Mouse (Mus musculus): ENCODE data around the gene Coro7. TPM values are rescaled to one million over a fixed set of nuclear protein-coding genes. Genes with fewer than 3 reads are reported as not detected.
A peak's percentile ranks its signal among the peaks of the same experiment; 100 is the strongest.

Coro7 gene
- total RNA-seq, 4 experiments from 2014 or later, result 11.7 to 15.1 (median 14.0) TPM

DNA sequence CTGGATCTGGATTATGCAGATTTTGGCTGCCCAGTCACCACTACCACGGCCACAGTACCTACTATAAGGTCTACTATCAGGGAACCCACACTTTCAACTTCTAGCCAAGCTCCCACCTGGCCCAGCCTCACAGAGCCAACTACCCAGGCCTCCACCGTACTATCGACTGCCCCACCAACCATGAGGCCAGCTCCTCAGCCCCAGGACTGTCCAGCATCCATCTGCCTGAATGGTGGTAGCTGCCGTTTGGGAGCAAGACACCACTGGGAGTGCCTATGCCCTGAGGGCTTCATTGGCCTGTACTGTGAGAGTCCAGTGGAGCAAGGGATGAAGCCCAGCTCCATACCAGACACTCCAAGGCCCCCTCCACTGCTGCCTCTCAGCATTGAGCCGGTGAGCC is 30.4 kb downstream of the Coro7 start:
- DNase-seq (ENCODE audit: low spot score in 2 of 2), result no peak

DNA sequence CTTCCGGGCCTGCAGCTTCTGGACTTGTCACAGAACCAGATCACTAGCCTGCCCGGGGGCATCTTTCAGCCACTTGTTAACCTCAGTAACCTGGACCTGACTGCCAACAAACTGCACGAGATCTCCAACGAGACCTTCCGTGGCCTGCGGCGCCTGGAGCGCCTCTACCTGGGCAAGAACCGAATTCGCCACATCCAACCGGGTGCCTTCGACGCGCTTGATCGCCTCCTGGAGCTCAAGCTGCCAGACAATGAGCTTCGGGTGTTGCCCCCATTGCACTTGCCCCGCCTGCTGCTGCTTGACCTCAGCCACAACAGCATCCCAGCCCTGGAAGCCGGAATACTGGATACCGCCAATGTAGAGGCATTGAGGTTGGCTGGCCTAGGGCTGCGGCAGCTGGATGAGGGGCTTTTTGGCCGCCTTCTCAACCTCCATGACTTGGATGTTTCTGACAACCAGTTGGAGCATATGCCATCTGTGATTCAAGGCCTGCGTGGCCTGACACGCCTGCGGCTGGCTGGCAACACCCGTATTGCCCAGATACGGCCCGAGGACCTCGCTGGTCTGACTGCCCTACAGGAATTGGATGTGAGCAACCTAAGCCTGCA is 31.1 kb downstream of the Coro7 start:
- DNase-seq (ENCODE audit: low spot score in 2 of 2), result no peak

- peak in 1 of 2 experiments; percentile 59 for DNase-seq (ENCODE audit: low spot score in 2 of 2)
Measured at GRCm38 (mm10) chr16:4647651-4648141, 31.9 kb downstream of the Coro7 start.

GRCm38 (mm10) chr16:4646831-4647230 is 32.7 kb downstream of the Coro7 start:
- DNase-seq (ENCODE audit: low spot score in 2 of 2), result no peak

DNA sequence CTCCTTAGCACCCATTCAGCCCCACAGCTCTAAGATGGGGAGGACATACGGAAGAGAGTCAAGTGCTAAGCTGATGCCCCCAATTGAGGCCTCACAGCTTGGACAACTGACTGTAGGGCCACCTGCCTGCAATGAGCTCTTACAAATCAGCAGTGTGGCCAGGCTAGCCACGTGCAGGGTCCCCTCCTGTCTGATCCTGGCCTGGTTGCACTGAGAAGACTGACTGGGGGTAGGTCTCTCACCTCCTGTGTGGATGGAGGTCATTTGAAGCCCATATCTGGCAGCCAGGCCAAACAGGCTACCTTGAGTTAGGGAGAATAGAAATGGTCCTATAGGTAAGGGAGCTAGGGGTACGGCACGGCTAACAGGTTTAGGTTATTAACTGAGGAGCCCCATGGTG is 33.7 kb downstream of the Coro7 start:
- no peak for DNase-seq (ENCODE audit: low spot score in 2 of 2)

- peak; percentile 85 to 88 for DNase-seq (ENCODE audit: low spot score in 2 of 2)
Measured at GRCm38 (mm10) chr16:4643670-4644419, 35.7 kb downstream of the Coro7 start.

GRCm38 (mm10) chr16:4642937-4643336 is 36.6 kb downstream of the Coro7 start:
- DNase-seq (ENCODE audit: low spot score in 2 of 2), result no peak

DNA sequence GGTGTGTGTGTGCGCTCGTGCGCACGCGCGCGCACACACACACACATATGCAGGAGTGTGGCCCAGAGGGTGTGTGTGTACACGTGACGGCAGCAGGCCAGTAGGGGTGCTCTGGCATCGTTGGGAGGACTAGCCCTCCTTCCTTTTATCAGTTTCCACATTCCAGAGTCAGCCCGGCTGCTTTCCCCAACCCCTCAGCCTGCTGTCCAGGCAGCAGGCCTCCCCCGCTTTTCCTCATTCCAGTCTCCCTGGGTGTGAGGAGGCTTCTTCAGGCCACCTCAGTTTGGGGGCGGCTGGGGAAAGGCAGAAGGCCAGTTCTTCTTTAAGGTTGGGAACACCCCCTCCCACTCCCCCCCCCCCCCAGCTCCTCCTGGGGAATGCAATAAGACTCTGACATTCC is 37.4 kb downstream of the Coro7 start:
- peak in 1 of 2 experiments; percentile 23 for DNase-seq (ENCODE audit: low spot score in 2 of 2)

DNA sequence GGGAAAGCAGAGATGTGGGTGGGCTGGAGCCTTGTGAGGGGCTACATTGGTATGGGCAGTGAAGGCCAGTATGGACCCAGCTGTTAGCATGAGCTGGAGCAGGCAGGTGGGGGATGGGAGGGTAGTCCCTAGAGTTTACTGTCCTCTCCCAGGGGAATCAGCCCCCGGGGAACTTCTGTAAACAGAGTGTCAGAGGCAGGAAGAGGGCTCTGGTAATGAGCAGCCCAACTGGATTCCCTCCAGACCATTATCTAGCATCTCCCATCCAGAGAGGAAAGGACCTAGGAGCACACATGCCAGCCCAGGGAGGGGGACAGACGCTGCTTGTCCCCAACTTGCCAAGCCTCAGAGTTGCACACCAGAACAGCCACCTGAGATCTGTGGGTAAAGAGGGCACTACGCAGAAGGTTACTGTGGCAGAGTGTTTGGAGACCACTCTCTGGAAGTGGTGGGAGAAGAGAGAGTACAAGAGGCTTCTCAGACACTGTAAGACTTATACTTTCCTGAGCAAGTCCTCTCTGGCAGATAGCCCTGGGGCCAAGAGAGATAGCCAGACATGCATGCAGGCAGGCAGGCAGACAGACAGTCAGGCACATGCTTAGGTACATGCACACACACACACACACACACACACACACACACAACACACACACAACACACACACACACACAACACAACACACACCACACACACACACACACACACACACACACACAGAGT is 38.3 kb downstream of the Coro7 start:
- no peak for DNase-seq (ENCODE audit: low spot score in 2 of 2)

DNA sequence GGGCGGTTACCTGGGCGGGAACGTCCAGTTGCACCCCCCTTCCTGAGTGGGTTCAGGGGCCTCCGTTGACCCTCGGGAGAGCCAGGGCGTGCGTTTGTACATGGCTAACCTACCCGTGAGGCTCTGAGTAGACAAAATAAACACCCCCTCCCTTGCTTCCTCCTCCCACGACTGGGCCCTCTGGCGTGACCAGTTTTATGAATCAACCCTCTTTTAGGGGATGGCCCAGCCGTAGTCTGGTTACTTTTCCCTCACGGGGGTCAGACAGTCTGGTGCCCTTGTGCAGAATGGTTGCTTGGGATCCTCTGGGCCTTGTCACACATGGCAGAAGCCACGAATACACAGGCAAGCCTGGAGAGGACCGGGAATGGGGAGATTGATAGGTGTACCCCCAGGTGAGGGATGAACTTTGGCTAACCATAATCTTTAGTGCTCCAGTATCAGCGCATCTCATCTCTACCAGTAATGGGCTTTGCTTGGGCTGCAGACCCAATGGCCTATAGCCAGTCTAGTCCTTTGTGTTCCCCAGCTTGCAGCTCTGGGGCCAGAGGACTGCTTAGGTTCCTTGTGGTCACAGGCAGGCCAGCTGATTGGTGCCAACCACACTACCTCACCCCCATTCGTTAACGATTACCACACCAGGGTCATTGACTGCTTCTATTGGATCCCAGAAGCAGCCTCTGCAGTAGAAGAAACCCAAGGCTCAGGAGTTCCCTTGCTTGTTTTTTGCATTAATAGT is 39.1 kb downstream of the Coro7 start:
- DNase-seq (ENCODE audit: low spot score in 2 of 2), result no peak

DNA sequence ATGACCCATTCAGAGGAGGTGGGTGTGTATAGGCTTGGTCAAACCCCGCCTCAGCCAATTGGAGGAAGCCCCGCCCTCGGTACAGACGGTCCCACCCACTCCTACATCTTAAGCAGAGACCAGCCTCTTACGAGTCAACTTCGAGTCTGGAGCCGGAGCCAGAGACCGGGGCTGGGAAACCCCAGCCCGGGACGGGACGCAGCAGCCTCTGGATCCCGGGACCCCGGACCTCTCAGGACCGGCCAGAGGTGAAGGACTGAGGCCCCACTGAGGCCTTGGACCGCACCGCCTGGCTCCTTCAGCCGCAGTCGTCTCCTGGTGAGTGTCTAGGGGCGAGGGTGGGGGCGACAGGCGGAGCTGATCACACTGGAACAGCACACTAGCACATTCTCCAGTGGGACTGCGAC is 39.7 kb downstream of the Coro7 start, which contains the start of the genes Vasn and Dnaja3:
Gene Vasn (plus strand): TSS at position 111 of the 407 bp plus-strand sequence.
Gene Dnaja3 (plus strand): TSS at position 159 of the 407 bp plus-strand sequence.
- peak; percentile 85 to 87 for DNase-seq (ENCODE audit: low spot score in 2 of 2)

DNA sequence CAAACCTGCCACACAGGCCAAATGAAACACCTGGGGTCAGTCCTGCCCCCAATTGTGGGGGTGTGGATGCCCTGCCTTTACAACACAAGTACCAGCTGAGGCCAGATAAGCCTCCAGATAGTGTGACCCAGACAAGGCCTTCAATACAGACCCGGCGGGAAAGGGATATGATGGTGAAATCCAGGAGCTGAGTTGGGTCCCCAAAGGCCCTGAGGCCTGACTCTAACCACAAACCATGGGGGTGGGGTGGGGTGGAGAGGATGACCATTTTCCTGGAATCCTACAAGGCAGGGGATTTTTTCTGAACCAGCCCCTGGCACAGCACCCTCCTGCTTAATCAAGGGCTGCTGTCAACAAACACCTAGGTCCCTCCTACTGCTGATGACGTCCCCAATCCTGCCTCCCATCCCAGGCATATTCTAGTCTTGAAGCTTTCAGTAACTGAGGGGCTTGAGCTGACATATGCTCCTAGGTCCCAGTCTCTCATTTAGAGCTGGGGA is 40.6 kb downstream of the Coro7 start:
- DNase-seq (ENCODE audit: low spot score in 2 of 2), result no peak

GRCm38 (mm10) chr16:4635760-4636159 is 43.8 kb downstream of the Coro7 start:
- DNase-seq (ENCODE audit: low spot score in 2 of 2), result no peak

DNA sequence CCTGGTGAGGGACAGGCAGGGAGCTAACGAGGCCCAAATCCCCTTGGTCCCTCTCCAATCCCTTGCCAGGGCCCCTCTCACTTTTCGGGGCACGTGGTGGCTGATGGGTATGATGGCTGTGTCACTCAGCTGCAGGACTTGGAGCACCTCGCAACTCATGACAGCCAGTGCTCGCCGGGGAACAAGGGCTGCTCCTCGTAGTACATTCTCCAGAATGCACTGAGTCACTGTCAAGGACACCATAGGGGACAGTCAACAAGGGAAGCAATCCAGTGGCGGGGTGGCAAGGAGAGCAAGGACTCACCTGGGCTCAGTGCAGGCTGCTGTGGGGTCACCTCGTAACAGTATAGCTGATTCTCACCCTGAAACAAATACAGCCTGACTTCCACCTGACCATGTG is 44.9 kb downstream of the Coro7 start:
- DNase-seq (ENCODE audit: low spot score in 2 of 2), result no peak

DNA sequence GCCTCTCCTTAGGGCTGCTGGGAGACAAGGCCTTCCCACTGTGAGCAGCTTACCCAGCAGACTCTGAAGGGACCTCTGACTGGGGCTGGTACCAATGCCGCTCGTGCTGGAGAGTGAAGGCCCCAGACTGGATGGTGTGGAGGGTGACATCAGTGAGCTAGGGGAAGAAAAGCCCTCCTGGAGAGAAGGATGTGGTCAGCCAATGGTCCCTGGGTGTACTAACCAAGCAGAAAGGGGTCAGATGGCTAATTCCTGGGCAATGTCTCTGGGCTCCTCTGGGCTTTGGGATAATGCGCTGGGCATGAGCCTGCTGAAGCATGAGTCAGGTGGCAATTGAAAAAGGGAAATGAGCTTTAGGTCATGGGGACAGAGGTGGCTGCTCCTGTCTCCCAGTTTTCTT is 45.9 kb downstream of the Coro7 start:
- DNase-seq (ENCODE audit: low spot score in 2 of 2), result no peak

DNA sequence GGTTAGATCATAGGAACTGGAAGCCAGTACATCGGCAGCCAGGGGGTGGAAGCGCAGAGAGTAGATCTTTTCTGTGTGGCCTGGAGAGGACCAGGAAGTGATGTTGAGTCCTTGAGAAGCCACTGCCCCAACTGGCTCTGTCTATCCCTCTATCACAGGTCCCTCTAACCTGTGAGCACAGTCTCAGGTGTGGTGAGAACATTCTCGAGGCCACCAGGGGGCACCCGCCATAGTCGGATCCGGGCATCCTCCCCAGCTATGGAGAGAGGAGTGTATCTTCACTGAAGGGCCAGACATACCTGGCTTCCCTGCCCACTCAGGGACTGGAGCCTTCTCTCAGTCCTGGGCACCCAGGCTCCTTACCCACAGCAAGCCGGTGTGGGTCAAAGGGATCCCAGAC is 47.5 kb downstream of the Coro7 start:
- DNase-seq (ENCODE audit: low spot score in 2 of 2), result no peak

GRCm38 (mm10) chr16:4629950-4630349 is 49.6 kb downstream of the Coro7 start:
- peak in 1 of 2 experiments; percentile 68 for DNase-seq (ENCODE audit: low spot score in 2 of 2)

DNA sequence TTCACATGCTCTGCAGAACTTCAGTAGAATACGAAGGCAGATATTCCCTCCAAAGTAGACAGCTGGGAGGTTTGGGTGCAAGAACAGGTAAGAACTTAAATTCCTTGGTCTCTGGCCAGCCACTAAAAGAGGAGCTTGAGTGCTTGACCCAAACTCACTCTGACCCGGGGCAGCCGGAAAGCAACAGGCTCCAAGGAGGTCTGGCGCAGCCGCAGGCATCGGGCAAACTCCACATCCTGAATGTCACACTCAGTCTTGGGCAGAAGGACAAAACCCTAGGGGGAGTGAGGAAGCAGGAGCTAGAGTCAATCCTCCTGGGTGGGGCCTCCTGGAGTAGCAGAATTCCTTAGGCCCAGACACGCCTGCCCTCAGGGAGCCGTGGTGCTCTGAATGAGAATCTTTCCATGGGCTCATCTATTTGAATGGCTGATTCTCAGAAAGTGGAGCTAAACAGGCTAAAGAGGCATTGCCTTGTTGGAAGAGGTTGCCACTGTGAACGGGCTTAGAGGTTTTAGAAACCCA is 50.6 kb downstream of the Coro7 start:
- DNase-seq (ENCODE audit: low spot score in 2 of 2), result no peak

DNA sequence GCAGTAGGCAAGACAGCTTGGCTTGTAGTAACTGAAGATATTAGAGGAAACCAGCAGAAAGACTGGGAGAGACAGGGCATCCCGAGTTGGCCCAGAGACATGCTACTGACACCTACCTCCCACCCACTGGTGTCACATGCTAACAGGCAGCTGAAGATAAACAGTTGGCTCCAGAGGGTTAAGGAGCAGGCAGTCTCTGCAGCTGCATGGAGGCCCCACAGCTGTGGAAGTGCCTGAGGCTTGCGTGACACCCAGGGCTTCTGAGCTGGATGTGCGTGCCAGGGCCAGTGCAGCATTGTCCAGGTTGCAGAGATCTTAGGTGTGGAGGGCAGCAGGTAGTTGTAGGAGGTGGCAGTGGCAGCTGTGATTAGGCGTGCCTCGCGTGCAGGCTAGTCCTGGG is 52.5 kb downstream of the Coro7 start:
- DNase-seq (ENCODE audit: low spot score in 2 of 2), result no peak

- peak; percentile 87 to 92 for DNase-seq (ENCODE audit: low spot score in 2 of 2)
Measured at GRCm38 (mm10) chr16:4624481-4625110, 55.0 kb downstream of the Coro7 start, which contains the start of gene Pam16. Gene Pam16, minus strand, starts transcription at chr16:4624988.

All from gastrocnemius, adult 8-10 months (tissue).